8 mouse cellular contexts compared by ENCODE assay signal in the genomic region with DNA sequence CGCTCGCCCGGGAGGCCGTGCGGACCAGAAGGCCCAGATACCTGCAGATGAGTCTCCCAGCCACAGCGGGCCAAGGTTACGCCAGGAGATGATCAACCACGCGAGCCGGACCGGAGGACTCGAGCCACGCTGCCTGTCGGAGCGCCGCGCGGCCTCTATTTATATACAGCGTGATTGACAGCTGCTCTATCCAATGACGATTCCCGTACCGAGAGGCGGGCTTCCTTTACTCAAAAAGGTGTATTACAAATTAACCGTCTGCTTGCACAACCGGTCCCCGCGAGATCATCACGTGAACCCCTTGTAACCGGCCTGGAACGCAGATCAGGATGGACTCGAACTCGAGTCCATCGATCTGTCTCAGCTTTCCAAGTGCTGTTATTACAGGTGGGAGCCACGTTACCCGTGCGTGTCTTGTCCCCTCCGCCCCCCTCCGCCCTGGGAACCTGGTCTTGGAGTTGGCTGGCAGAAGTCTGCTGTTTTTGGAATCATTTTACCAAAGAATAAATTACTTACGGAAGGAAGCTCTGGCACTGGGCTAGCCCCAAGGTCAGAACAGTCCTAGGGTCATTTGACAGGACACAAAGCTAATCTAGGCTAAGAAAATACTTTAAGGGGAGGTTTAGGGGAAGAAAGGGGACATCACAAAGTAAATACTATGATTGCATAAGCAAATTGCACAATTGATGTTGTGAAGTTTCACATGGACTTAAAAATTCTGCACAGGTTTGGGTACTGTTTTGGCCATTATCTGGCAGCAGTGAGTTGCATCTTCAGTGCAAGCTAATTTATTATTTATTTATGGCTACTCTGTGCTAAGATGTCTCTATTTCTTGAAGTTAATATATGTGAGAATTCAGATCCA. TPM values are rescaled to one million over a fixed set of nuclear protein-coding genes. Genes with fewer than 3 reads are reported as not detected.
DNase-seq lines count a peak whose midpoint lies in the region; ATAC-seq and TF ChIP-seq lines count a peak whose summit lies in the region.

TSS of gene Sephs2 (minus strand) at position 131 of the 865 bp plus-strand sequence.

- peaks cover 11% of the 10 kb centered on the region for H3K36me3 ChIP-seq in kidney, embryonic 14.5 days (ENCODE audit: control insufficient read depth, insufficient read depth, low read length)
- peaks cover 20% of the 10 kb centered on the region for H3K36me3 ChIP-seq in limb, embryonic 15.5 days

- peak; percentile 98 for DNase-seq in A20 (ENCODE audit: low read depth, low spot score)
- DNase-seq in heart, adult 9 months (ENCODE audit: low spot score in 2 of 2), result peak; percentile 96 to 97
- DNase-seq in monocyte, adult 2 months (ENCODE audit: low read depth in 1 of 2, low spot score in 2 of 2), result peak; percentile 76 to 88
- peak; percentile 91 to 95 for DNase-seq in spleen, postnatal 36 days (ENCODE audit: low spot score in 2 of 2)

- 2% methylated on average over 39 of the region's 39 CpGs for WGBS in kidney, embryonic 14.5 days
- WGBS in limb, embryonic 15.5 days, result 2% methylated on average over 39 of the region's 39 CpGs

- peak within 1 kb of the TSS; percentile 77 for H3K4me3 ChIP-seq in bone marrow macrophage, adult 2 months (ENCODE audit: insufficient read depth, low read length)
- peak within 1 kb of the TSS; percentile 70 for H3K4me3 ChIP-seq in embryonic fibroblast, embryonic 13.5 days (ENCODE audit: insufficient read depth, low read length)
- peak within 1 kb of the TSS; percentile 92 for H3K4me3 ChIP-seq in kidney, embryonic 14.5 days (ENCODE audit: low read length)
- H3K4me3 ChIP-seq in limb, embryonic 15.5 days, result peak within 1 kb of the TSS; percentile 96

- H3K27ac ChIP-seq in bone marrow macrophage, adult 2 months (ENCODE audit: insufficient read depth, low read depth, low read length), result peak within 1 kb of the TSS; percentile 67
- no peak within 1 kb of the TSS for H3K27ac ChIP-seq in embryonic fibroblast, embryonic 13.5 days (ENCODE audit: insufficient read depth, low read length)
- H3K27ac ChIP-seq in kidney, embryonic 14.5 days (ENCODE audit: low read depth, low read length), result peak within 1 kb of the TSS; percentile 93
- peak within 1 kb of the TSS; percentile 90 for H3K27ac ChIP-seq in limb, embryonic 15.5 days

- ATAC-seq in kidney, embryonic 14.5 days (ENCODE audit: low FRiP score, low TSS enrichment), result peak; percentile 89
- peak; percentile 71 for ATAC-seq in limb, embryonic 15.5 days (ENCODE audit: insufficient number of reproducible peaks, low FRiP score, low TSS enrichment, low read depth)

- H3K9ac ChIP-seq in kidney, embryonic 14.5 days (ENCODE audit: low read depth, low read length), result peak within 1 kb of the TSS; percentile 95
- H3K9ac ChIP-seq in limb, embryonic 15.5 days, result peak within 1 kb of the TSS; percentile 96

- H3K27me3 ChIP-seq in kidney, embryonic 14.5 days (ENCODE audit: control insufficient read depth, insufficient read depth, low read length), result no peaks in the 10 kb centered on the region
- no peaks in the 10 kb centered on the region for H3K27me3 ChIP-seq in limb, embryonic 15.5 days

- TF ChIP-seq POLR2A in bone marrow macrophage, adult 2 months (IDR thresholded peaks at IDR 0.05; ENCODE audit: borderline replicate concordance, low read depth, low read length), result no peak
- peak; percentile 97 for TF ChIP-seq POLR2A in embryonic fibroblast, embryonic 13.5 days (IDR thresholded peaks at IDR 0.05; ENCODE audit: low read depth, low read length)

- H3K4me1 ChIP-seq in bone marrow macrophage, adult 2 months (ENCODE audit: control insufficient read depth, insufficient read depth, low read length), result peaks cover 38% of the 10 kb centered on the region
- peaks cover 3% of the 10 kb centered on the region; the same call in 1 of the 2 replicates for H3K4me1 ChIP-seq in embryonic fibroblast, embryonic 13.5 days (ENCODE audit: control insufficient read depth, insufficient read depth, low read length)
- peaks cover 24% of the 10 kb centered on the region for H3K4me1 ChIP-seq in kidney, embryonic 14.5 days (ENCODE audit: control insufficient read depth, insufficient read depth, low read length)
- H3K4me1 ChIP-seq in limb, embryonic 15.5 days, result peaks cover 16% of the 10 kb centered on the region

- TF ChIP-seq CTCF in bone marrow macrophage, adult 2 months (IDR thresholded peaks at IDR 0.05; ENCODE audit: low read depth, low read length), result no peak
- no peak for TF ChIP-seq CTCF in embryonic fibroblast, embryonic 13.5 days (IDR thresholded peaks at IDR 0.05; ENCODE audit: borderline replicate concordance, insufficient read depth, low read length)

- no peaks in the 10 kb centered on the region for H3K9me3 ChIP-seq in kidney, embryonic 14.5 days (ENCODE audit: control insufficient read depth, low read length)
- H3K9me3 ChIP-seq in limb, embryonic 15.5 days, result no peaks in the 10 kb centered on the region

- peak within 1 kb of the TSS; percentile 90 for H3K4me2 ChIP-seq in kidney, embryonic 14.5 days (replicated peaks; ENCODE audit: low read depth, low read length)
- H3K4me2 ChIP-seq in limb, embryonic 15.5 days, result peak within 1 kb of the TSS; percentile 91

RNA-seq across cellular contexts. Expression of gene Sephs2, which starts in this region (rescaled TPM):
- polyA plus RNA-seq in bone marrow macrophage, adult 2 months (2012; ENCODE audit: insufficient read depth, insufficient read length, missing spikeins), result 72.2 and 77.0 TPM in 2 replicates
- 25.9 and 29.4 TPM in 2 replicates for polyA plus RNA-seq in embryonic fibroblast, embryonic 13.5 days (2011; ENCODE audit: insufficient read length, low read depth, missing spikeins)
- polyA plus RNA-seq in kidney, embryonic 14.5 days (2014; fragmentation: Nextera tagmentation; extraction: Ambion mirVana), result 112 and 132 TPM in 2 replicates
- 56.7 and 59.1 TPM in 2 replicates for polyA plus RNA-seq in limb, embryonic 15.5 days (2015; fragmentation: Nextera tagmentation; extraction: Ambion mirVana)
